Mouse (Mus musculus): ENCODE measurements around the gene Mfsd13b. TPM values are rescaled to one million over a fixed set of nuclear protein-coding genes. Genes with fewer than 3 reads are reported as not detected.

Gene Mfsd13b
- polyA plus RNA-seq, 1 experiment from 2014 or later: 0.35 TPM

Other genes starting within 250 kb of the Mfsd13b start
- gene Vwa3a, start 243.2 kb upstream of the Mfsd13b start, polyA plus RNA-seq (2014; fragmentation: Nextera tagmentation; extraction: Ambion mirVana): 0.04 and 0.31 TPM in 2 replicates
- not detected in 2 replicates for gene Gm5737, start 170.1 kb upstream of the Mfsd13b start, polyA plus RNA-seq (2014; fragmentation: Nextera tagmentation; extraction: Ambion mirVana)
- gene Eef2k, start 139.7 kb upstream of the Mfsd13b start, polyA plus RNA-seq (2014; fragmentation: Nextera tagmentation; extraction: Ambion mirVana): 9.6 and 12.0 TPM in 2 replicates
- gene Polr3e, start 64.8 kb upstream of the Mfsd13b start, polyA plus RNA-seq (2014; fragmentation: Nextera tagmentation; extraction: Ambion mirVana): 23.8 and 29.3 TPM in 2 replicates
- gene Cdr2, start 197 bp upstream of the Mfsd13b start, polyA plus RNA-seq (2014; fragmentation: Nextera tagmentation; extraction: Ambion mirVana): 14.0 and 16.2 TPM in 2 replicates
- 294 and 297 TPM in 2 replicates for gene Mettl9, start 51.9 kb downstream of the Mfsd13b start, polyA plus RNA-seq (2014; fragmentation: Nextera tagmentation; extraction: Ambion mirVana)
- 1.0 and 1.1 TPM in 2 replicates for gene Igsf6, start 92.1 kb downstream of the Mfsd13b start, polyA plus RNA-seq (2014; fragmentation: Nextera tagmentation; extraction: Ambion mirVana)
- gene Otoa, start 99.1 kb downstream of the Mfsd13b start, polyA plus RNA-seq (2014; fragmentation: Nextera tagmentation; extraction: Ambion mirVana): 0.04 TPM in 1 of 2 replicates, not detected in the other